Mouse (Mus musculus) G1E (cell line): ENCODE measurements around the gene Ric8b. TPM values are rescaled to one million over a fixed set of nuclear protein-coding genes. Genes with fewer than 3 reads are reported as not detected.

ENCODE experiments used
- ATAC-seq: 2 replicates; pipeline ENCODE4 v1.8.0; 2016; ENCODE audit warnings: mild to moderate bottlenecking; ENCODE audit not compliant: insufficient number of reproducible peaks, poor library complexity, low FRiP score, severe bottlenecking; ENCODE audit errors: extremely low read depth
- DNase-seq: peaks from one replicate; pipeline ENCODE4 v3.0.0; 2012; ENCODE audit warnings: low spot score
- H3K27me3 ChIP-seq: 2 replicates; pipeline ENCODE4 v1.6.1; 2012; ENCODE audit warnings: mild to moderate bottlenecking, low read length, inconsistent platforms; ENCODE audit not compliant: insufficient read depth
- H3K36me3 ChIP-seq: replicated peaks from 2 replicates; pipeline ENCODE3; 2012; ENCODE audit warnings: mild to moderate bottlenecking, inconsistent platforms
- H3K4me1 ChIP-seq: 2 replicates; pipeline ENCODE4 v1.6.1; 2012; ENCODE audit warnings: low read depth, low read length, inconsistent platforms, mixed read lengths; ENCODE audit not compliant: insufficient read depth
- H3K4me3 ChIP-seq: 2 replicates; pipeline ENCODE4 v1.5.1; 2012; ENCODE audit warnings: low read depth, mild to moderate bottlenecking, inconsistent platforms, low read length, moderate library complexity, mixed read lengths
- H3K9me3 ChIP-seq: replicated peaks from 2 replicates; pipeline ENCODE4 v1.6.1; 2012; ENCODE audit warnings: inconsistent platforms
- CTCF ChIP-seq: IDR thresholded peaks from 2 replicates; pipeline ENCODE4 v1.5.1; 2012; ENCODE audit warnings: low read depth, low read length, inconsistent platforms, mixed read lengths
- GATA1 ChIP-seq: IDR thresholded peaks from 2 replicates; pipeline ENCODE4 v1.6.1; 2012; ENCODE audit warnings: borderline replicate concordance, low read length, inconsistent platforms, mixed read lengths
- GATA2 ChIP-seq: IDR thresholded peaks from 2 replicates; pipeline ENCODE4 v1.6.1; 2012; ENCODE audit warnings: low read depth, low read length, inconsistent platforms, borderline replicate concordance
- POLR2AphosphoS5 ChIP-seq: IDR thresholded peaks from 2 replicates; pipeline ENCODE4 v1.6.1; 2012; ENCODE audit warnings: low read depth, low read length, inconsistent platforms; ENCODE audit not compliant: insufficient replicate concordance
- TAL1 ChIP-seq: conservative IDR thresholded peaks from 2 replicates; pipeline ENCODE4 v1.6.1; 2012; ENCODE audit warnings: low read depth, low read length, inconsistent platforms, mixed read lengths
- polyA plus RNA-seq: library from polyadenylated mRNA; stranded (reverse); fragments of >175 nt; gene quantifications from 2 replicates; pipeline ENCODE4 v1.2.3, GENCODE M21; 2012
- total RNA-seq, 2 experiments: library from RNA; stranded (forward) in 1 of 2; stranded (reverse) in 1 of 2; fragments of 200-1000 nt in 1 of 2; fragments of >200 nt in 1 of 2; fragmentation: Nextera tagmentation in 1 of 2; gene quantifications; 2 replicates each; pipeline ENCODE4 v1.2.3; 2014 to 2017

Gene Ric8b
- total and polyA plus RNA-seq, 3 experiments = 2.0 to 16.2 (median 15.2) TPM

GRCm38 (mm10) chr10:84885341-84885884 is 32.0 kb upstream of the Ric8b start:
- no peak for TF ChIP-seq POLR2AphosphoS5
- TF ChIP-seq TAL1 = no peak
- TF ChIP-seq GATA2 = no peak
- no peak for TF ChIP-seq CTCF
- no peak for TF ChIP-seq GATA1
- Histone ChIP-seq H3K36me3 (no peaks in the 10 kb centered on the region), H3K27me3 (peaks cover 3% of the 10 kb centered on the region; the same call in 1 of the 2 replicates), H3K4me1 (peaks cover 3% of the 10 kb centered on the region; the same call in 1 of the 2 replicates), H3K4me3 (no peak overlapping the region), H3K9me3 (no peaks in the 10 kb centered on the region)
- no peak for DNase-seq
- no peak for ATAC-seq

GRCm38 (mm10) chr10:84886221-84886627 is 31.2 kb upstream of the Ric8b start:
- ATAC-seq = no peak
- H3K27me3 ChIP-seq = peaks cover 3% of the 10 kb centered on the region; the same call in 1 of the 2 replicates
- no peak overlapping the region for H3K4me3 ChIP-seq
- no peaks in the 10 kb centered on the region for H3K36me3 ChIP-seq
- no peaks in the 10 kb centered on the region for H3K9me3 ChIP-seq
- H3K4me1 ChIP-seq = peaks cover 3% of the 10 kb centered on the region; the same call in 1 of the 2 replicates
- TF ChIP-seq GATA1 = no peak
- TF ChIP-seq TAL1 = no peak
- DNase-seq = no peak

GRCm38 (mm10) chr10:84886785-84887184 is 30.6 kb upstream of the Ric8b start:
- Histone ChIP-seq H3K4me3 (no peak overlapping the region), H3K36me3 (no peaks in the 10 kb centered on the region), H3K9me3 (no peaks in the 10 kb centered on the region), H3K27me3 (peaks cover 3% of the 10 kb centered on the region; the same call in 1 of the 2 replicates), H3K4me1 (peaks cover 3% of the 10 kb centered on the region; the same call in 1 of the 2 replicates)
- TF ChIP-seq TAL1 (no peak), CTCF (no peak), GATA2 (no peak), GATA1 (no peak), POLR2AphosphoS5 (no peak)
- no peak for ATAC-seq
- no peak for DNase-seq

- TF ChIP-seq POLR2AphosphoS5 (no peak), GATA2 (no peak), CTCF (no peak), GATA1 (no peak), TAL1 (no peak)
- Histone ChIP-seq H3K36me3 (no peaks in the 10 kb centered on the region), H3K9me3 (no peaks in the 10 kb centered on the region), H3K4me1 (no peaks in the 10 kb centered on the region), H3K27me3 (0 out of 2 replicates have a peak, but pooled peaks cover 4% of the 10 kb centered on the region), H3K4me3 (no peak overlapping the region)
- DNase-seq (no peak), ATAC-seq (no peak)
Measured at GRCm38 (mm10) chr10:84889096-84889846, 28.1 kb upstream of the Ric8b start.

GRCm38 (mm10) chr10:84895810-84896358 is 21.5 kb upstream of the Ric8b start:
- H3K4me1 ChIP-seq = peaks cover 27% of the 10 kb centered on the region
- no peaks in the 10 kb centered on the region for H3K36me3 ChIP-seq
- ATAC-seq (no peak), DNase-seq (no peak)
- H3K27me3 ChIP-seq = peaks cover 11% of the 10 kb centered on the region; the same call in 1 of the 2 replicates
- no peaks in the 10 kb centered on the region for H3K9me3 ChIP-seq
- H3K4me3 ChIP-seq = no peak overlapping the region
- no peak for TF ChIP-seq GATA2
- TF ChIP-seq POLR2AphosphoS5 = no peak
- TF ChIP-seq TAL1 = no peak
- TF ChIP-seq CTCF = no peak
- TF ChIP-seq GATA1 = no peak

- DNase-seq = no peak
- H3K4me1 ChIP-seq = peaks cover 27% of the 10 kb centered on the region
- no peak for TF ChIP-seq POLR2AphosphoS5
- no peak for TF ChIP-seq TAL1
- TF ChIP-seq CTCF = no peak
- TF ChIP-seq GATA1 = no peak
- no peak for TF ChIP-seq GATA2
- no peak for ATAC-seq
- H3K36me3 ChIP-seq = no peaks in the 10 kb centered on the region
- H3K4me3 ChIP-seq = no peak overlapping the region
- peaks cover 14% of the 10 kb centered on the region; the same call in 1 of the 2 replicates for H3K27me3 ChIP-seq
- no peaks in the 10 kb centered on the region for H3K9me3 ChIP-seq
Measured at GRCm38 (mm10) chr10:84896941-84897930, 20.2 kb upstream of the Ric8b start.
